Mouse (Mus musculus): ENCODE results near the gene Arpc1b. TPM values are rescaled to one million over a fixed set of nuclear protein-coding genes. Genes with fewer than 3 reads are reported as not detected.
"Not testable (repeated sequence)": the region's sequence is repeated elsewhere in the genome, so short reads cannot be mapped to it uniquely, and the experiment has no call there.

Gene Arpc1b
- polyA plus RNA-seq, 1 experiment from 2014 or later = 51.2 TPM

DNA sequence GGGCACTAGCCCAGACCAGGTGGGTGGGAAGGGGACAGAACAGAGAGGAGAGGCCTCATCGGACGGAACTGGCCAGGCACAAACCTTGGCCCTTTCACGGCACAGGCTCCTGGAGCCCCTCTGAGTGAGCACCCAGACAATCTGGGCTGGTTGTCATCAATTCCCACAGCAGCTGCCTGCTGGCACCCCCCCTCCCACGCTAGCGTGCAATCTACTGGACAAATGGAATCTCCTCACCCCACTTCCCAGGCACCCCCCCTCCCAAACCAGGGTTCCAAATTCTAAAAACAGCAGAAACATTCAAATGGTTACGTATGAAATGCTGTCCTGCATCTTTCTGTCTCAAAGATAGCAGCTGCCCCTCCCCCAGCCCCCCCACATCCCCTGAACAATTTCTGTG is 15.8 kb downstream of the Arpc1b start:
- H3K27me3 ChIP-seq (ENCODE audit: control insufficient read depth, insufficient read depth, low read length); ATAC-seq (replicated peaks; ENCODE audit: low FRiP score); H3K9me3 ChIP-seq (ENCODE audit: control insufficient read depth, low read length); H3K27ac ChIP-seq (ENCODE audit: low read depth, low read length); DNase-seq (ENCODE audit: low spot score); H3K9ac ChIP-seq (ENCODE audit: low read length); H3K4me2 ChIP-seq (ENCODE audit: low read depth, low read length, severe bottlenecking); H3K4me1 ChIP-seq (replicated peaks; ENCODE audit: control insufficient read depth, insufficient read depth, low read length); H3K4me3 ChIP-seq (ENCODE audit: low read depth, low read length): not testable (repeated sequence)
- peaks cover 24% of the 10 kb centered on the region for H3K36me3 ChIP-seq (ENCODE audit: control insufficient read depth, insufficient read depth, low read length)
- WGBS = 97% methylated on average over 6 of the region's 6 CpGs

DNA sequence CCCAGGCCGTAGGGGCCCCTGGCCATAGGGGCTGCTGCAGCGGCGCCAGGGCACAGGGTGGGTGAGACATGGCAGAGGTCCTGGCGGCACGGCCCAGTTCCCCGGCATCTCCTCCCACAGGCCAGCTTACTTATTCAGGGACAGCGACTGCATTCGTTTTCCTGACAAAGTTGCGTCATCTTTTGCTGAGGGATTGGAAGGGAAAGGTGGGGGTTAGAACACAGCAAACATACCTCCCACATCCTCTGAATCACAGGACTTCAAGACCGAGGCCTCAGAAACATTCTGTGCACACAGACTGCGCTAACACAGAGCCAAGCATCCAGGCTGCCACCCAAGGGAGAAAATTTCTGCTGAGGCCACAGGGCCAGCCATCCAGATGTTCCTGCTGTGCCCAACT is 16.2 kb downstream of the Arpc1b start:
- H3K4me1 ChIP-seq (replicated peaks; ENCODE audit: control insufficient read depth, insufficient read depth, low read length) = no peaks in the 10 kb centered on the region
- H3K27ac ChIP-seq (ENCODE audit: low read depth, low read length) = no peak overlapping the region
- H3K27me3 ChIP-seq (ENCODE audit: control insufficient read depth, insufficient read depth, low read length) = no peaks in the 10 kb centered on the region
- DNase-seq (ENCODE audit: low spot score) (no peak), ATAC-seq (replicated peaks; ENCODE audit: low FRiP score) (no peak)
- H3K36me3 ChIP-seq (ENCODE audit: control insufficient read depth, insufficient read depth, low read length) = peaks cover 24% of the 10 kb centered on the region
- H3K4me2 ChIP-seq (ENCODE audit: low read depth, low read length, severe bottlenecking) = no peak overlapping the region
- no peak overlapping the region for H3K4me3 ChIP-seq (ENCODE audit: low read depth, low read length)
- 94% methylated on average over 11 of the region's 11 CpGs for WGBS
- H3K9me3 ChIP-seq (ENCODE audit: control insufficient read depth, low read length) = no peaks in the 10 kb centered on the region
- H3K9ac ChIP-seq (ENCODE audit: low read length) = no peak overlapping the region

DNA sequence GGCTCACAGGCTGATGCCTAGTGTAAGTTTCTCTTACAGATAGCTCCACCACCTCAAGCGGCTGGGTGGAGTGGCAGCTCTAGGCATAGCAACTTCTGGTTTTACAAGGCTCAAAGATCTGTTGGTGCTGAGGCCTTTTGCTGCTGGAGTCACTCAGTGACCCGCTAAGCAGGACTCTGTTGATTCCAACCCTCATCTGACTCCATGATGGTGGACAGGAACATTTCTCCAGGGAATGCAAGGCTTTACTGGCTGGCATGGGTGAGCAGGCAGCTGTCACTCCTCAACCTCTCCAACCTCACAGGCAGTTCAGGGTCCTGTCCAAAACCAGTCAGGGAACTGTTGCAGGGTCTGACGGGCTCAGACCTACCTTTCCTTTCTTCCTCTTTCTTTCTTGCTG is 17.0 kb downstream of the Arpc1b start:
- Histone ChIP-seq H3K9me3 (ENCODE audit: control insufficient read depth, low read length) (no peaks in the 10 kb centered on the region), H3K27me3 (ENCODE audit: control insufficient read depth, insufficient read depth, low read length) (no peaks in the 10 kb centered on the region), H3K4me2 (ENCODE audit: low read depth, low read length, severe bottlenecking) (no peak overlapping the region), H3K36me3 (ENCODE audit: control insufficient read depth, insufficient read depth, low read length) (peaks cover 24% of the 10 kb centered on the region), H3K4me1 (replicated peaks; ENCODE audit: control insufficient read depth, insufficient read depth, low read length) (no peaks in the 10 kb centered on the region), H3K27ac (ENCODE audit: low read depth, low read length) (no peak overlapping the region), H3K4me3 (ENCODE audit: low read depth, low read length) (no peak overlapping the region), H3K9ac (ENCODE audit: low read length) (no peak overlapping the region)
- 85% methylated on average over 3 of the region's 3 CpGs for WGBS
- no peak for ATAC-seq (replicated peaks; ENCODE audit: low FRiP score)
- no peak for DNase-seq (ENCODE audit: low spot score)

- ATAC-seq (replicated peaks; ENCODE audit: low FRiP score); H3K27me3 ChIP-seq (ENCODE audit: control insufficient read depth, insufficient read depth, low read length); H3K4me3 ChIP-seq (ENCODE audit: low read depth, low read length); H3K4me1 ChIP-seq (replicated peaks; ENCODE audit: control insufficient read depth, insufficient read depth, low read length); H3K9ac ChIP-seq (ENCODE audit: low read length); H3K9me3 ChIP-seq (ENCODE audit: control insufficient read depth, low read length); DNase-seq (ENCODE audit: low spot score); H3K4me2 ChIP-seq (ENCODE audit: low read depth, low read length, severe bottlenecking); H3K27ac ChIP-seq (ENCODE audit: low read depth, low read length): not testable (repeated sequence)
- 88% methylated on average over 6 of the region's 6 CpGs for WGBS
- peaks cover 24% of the 10 kb centered on the region for H3K36me3 ChIP-seq (ENCODE audit: control insufficient read depth, insufficient read depth, low read length)
These were observed 19.3 kb downstream of the Arpc1b start for GRCm38 (mm10) chr5:145133275-145133674.

DNA sequence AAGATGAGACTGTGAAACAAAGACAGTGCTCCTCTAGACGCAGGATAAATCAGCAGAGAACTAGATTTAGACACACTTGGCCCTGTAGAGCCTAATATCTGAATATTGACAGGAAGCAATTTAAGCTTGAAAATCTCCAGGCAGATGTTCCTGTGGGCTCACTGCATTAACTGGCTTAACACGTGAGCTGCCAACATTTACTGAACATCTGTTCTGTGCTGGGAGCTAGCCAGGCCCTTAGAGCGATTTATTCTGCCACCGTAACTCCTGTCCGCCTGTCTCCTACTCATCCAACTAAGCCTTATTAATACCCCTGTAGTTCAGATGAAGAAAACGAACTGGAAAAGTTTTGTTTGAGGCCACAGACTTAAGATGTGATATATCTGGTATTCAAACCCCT is 24.8 kb downstream of the Arpc1b start:
- no peak overlapping the region for H3K27ac ChIP-seq (ENCODE audit: low read depth, low read length)
- H3K4me1 ChIP-seq (replicated peaks; ENCODE audit: control insufficient read depth, insufficient read depth, low read length) = peaks cover 11% of the 10 kb centered on the region
- no peaks in the 10 kb centered on the region for H3K27me3 ChIP-seq (ENCODE audit: control insufficient read depth, insufficient read depth, low read length)
- DNase-seq (ENCODE audit: low spot score) (no peak), ATAC-seq (replicated peaks; ENCODE audit: low FRiP score) (no peak)
- 27% methylated on average over 6 of the region's 6 CpGs for WGBS
- peak overlapping the region; percentile 91 for H3K9ac ChIP-seq (ENCODE audit: low read length)
- H3K36me3 ChIP-seq (ENCODE audit: control insufficient read depth, insufficient read depth, low read length) = peaks cover 8% of the 10 kb centered on the region; the same call in 1 of the 2 replicates
- peak overlapping the region; percentile 93 for H3K4me3 ChIP-seq (ENCODE audit: low read depth, low read length)
- peak overlapping the region; percentile 82 for H3K4me2 ChIP-seq (ENCODE audit: low read depth, low read length, severe bottlenecking)
- no peaks in the 10 kb centered on the region for H3K9me3 ChIP-seq (ENCODE audit: control insufficient read depth, low read length)

DNA sequence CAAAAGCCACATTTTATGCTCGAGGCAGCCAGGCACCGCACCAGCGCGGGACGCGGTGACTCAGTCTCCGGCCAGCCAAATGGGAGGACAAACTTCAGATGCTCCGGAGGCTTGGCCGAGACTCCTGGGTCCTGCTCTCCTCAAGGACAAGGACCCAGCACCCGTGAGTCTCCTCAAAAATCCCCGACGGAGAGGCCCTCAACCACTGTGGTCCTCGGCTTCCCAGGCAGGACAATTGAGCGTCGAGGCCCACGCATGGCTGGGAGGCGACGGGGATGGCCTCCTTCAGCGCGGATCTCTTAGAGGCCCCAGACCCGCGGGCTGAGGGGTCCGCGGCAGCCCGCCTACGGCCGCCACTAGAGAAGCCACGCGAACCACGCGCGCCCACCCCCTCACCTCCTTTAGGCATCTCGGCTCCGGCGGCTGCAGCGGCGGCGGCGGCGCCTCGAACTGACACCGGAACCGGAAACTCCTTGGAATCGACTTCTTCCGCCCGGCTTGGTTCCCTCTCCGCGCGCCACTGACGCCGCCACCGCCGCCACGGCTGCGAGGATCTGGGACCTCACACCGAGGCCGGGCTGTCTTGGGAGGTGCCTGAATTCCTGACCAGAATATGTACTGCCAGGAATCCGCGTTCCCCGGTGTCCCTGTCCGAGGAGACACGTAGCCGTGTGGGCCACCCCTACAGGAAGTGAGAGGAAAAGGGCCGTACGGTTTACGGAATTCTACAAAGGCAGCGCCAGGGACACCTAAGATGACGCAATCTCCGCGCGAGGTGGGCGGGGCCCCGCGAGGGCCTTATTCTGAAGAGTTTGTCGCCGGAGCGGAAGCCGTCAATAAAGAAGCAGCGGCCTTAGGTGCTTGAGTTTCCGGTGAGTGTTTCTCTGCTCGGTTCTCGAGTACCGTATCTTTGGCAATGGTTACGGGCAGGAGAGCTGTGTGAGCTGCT is 25.8 kb downstream of the Arpc1b start, which contains the start of the genes Pdap1 and Bud31:
Pdap1 (minus strand) TSS at position 668 of the 949 bp plus-strand sequence.
Bud31 (plus strand) TSS at position 792 of the 949 bp plus-strand sequence.
- peak within 1 kb of the TSS; percentile 91 for H3K9ac ChIP-seq (ENCODE audit: low read length)
- peak within 1 kb of the TSS; percentile 93 for H3K4me3 ChIP-seq (ENCODE audit: low read depth, low read length)
- peak within 1 kb of the TSS; percentile 78 for H3K27ac ChIP-seq (ENCODE audit: low read depth, low read length)
- H3K9me3 ChIP-seq (ENCODE audit: control insufficient read depth, low read length) = no peaks in the 10 kb centered on the region
- under 1% methylated on average over 84 of the region's 84 CpGs for WGBS
- no peaks in the 10 kb centered on the region for H3K27me3 ChIP-seq (ENCODE audit: control insufficient read depth, insufficient read depth, low read length)
- peaks cover 4% of the 10 kb centered on the region; the same call in 1 of the 2 replicates for H3K36me3 ChIP-seq (ENCODE audit: control insufficient read depth, insufficient read depth, low read length)
- peak within 1 kb of the TSS; percentile 82 for H3K4me2 ChIP-seq (ENCODE audit: low read depth, low read length, severe bottlenecking)
- ATAC-seq (replicated peaks; ENCODE audit: low FRiP score) (peak; percentile 95), DNase-seq (ENCODE audit: low spot score) (peak; percentile 96)
- peaks cover 11% of the 10 kb centered on the region for H3K4me1 ChIP-seq (replicated peaks; ENCODE audit: control insufficient read depth, insufficient read depth, low read length)

- peak overlapping the region; percentile 78; the same call in 1 of the 2 replicates for H3K27ac ChIP-seq (ENCODE audit: low read depth, low read length)
- H3K27me3 ChIP-seq (ENCODE audit: control insufficient read depth, insufficient read depth, low read length) = no peaks in the 10 kb centered on the region
- peaks cover 9% of the 10 kb centered on the region; the same call in 1 of the 2 replicates for H3K36me3 ChIP-seq (ENCODE audit: control insufficient read depth, insufficient read depth, low read length)
- peak overlapping the region; percentile 54 for H3K4me2 ChIP-seq (ENCODE audit: low read depth, low read length, severe bottlenecking)
- 0 out of 2 replicates have a peak, but pooled peaks have one; percentile 14 for ATAC-seq (replicated peaks; ENCODE audit: low FRiP score)
- peak overlapping the region; percentile 93 for H3K4me3 ChIP-seq (ENCODE audit: low read depth, low read length)
- no peak for DNase-seq (ENCODE audit: low spot score)
- H3K9ac ChIP-seq (ENCODE audit: low read length) = peak overlapping the region; percentile 91
- H3K4me1 ChIP-seq (replicated peaks; ENCODE audit: control insufficient read depth, insufficient read depth, low read length) = peaks cover 11% of the 10 kb centered on the region
- 1% methylated on average over 18 of the region's 18 CpGs for WGBS
- H3K9me3 ChIP-seq (ENCODE audit: control insufficient read depth, low read length) = no peaks in the 10 kb centered on the region
These were observed 26.6 kb downstream of the Arpc1b start for GRCm38 (mm10) chr5:145140611-145141010.

GRCm38 (mm10) chr5:145147748-145148147 is 33.7 kb downstream of the Arpc1b start:
- Histone ChIP-seq H3K4me3 (ENCODE audit: low read depth, low read length) (no peak overlapping the region), H3K4me2 (ENCODE audit: low read depth, low read length, severe bottlenecking) (no peak overlapping the region), H3K9me3 (ENCODE audit: control insufficient read depth, low read length) (no peaks in the 10 kb centered on the region), H3K9ac (ENCODE audit: low read length) (no peak overlapping the region), H3K27me3 (ENCODE audit: control insufficient read depth, insufficient read depth, low read length) (no peaks in the 10 kb centered on the region), H3K27ac (ENCODE audit: low read depth, low read length) (no peak overlapping the region), H3K4me1 (replicated peaks; ENCODE audit: control insufficient read depth, insufficient read depth, low read length) (no peaks in the 10 kb centered on the region), H3K36me3 (ENCODE audit: control insufficient read depth, insufficient read depth, low read length) (peaks cover 27% of the 10 kb centered on the region)
- ATAC-seq (replicated peaks; ENCODE audit: low FRiP score) = no peak
- no peak for DNase-seq (ENCODE audit: low spot score)
- WGBS = 90% methylated on average over 5 of the region's 5 CpGs

Measured in forebrain, embryonic 11.5 days (tissue).